In the genomic region with DNA sequence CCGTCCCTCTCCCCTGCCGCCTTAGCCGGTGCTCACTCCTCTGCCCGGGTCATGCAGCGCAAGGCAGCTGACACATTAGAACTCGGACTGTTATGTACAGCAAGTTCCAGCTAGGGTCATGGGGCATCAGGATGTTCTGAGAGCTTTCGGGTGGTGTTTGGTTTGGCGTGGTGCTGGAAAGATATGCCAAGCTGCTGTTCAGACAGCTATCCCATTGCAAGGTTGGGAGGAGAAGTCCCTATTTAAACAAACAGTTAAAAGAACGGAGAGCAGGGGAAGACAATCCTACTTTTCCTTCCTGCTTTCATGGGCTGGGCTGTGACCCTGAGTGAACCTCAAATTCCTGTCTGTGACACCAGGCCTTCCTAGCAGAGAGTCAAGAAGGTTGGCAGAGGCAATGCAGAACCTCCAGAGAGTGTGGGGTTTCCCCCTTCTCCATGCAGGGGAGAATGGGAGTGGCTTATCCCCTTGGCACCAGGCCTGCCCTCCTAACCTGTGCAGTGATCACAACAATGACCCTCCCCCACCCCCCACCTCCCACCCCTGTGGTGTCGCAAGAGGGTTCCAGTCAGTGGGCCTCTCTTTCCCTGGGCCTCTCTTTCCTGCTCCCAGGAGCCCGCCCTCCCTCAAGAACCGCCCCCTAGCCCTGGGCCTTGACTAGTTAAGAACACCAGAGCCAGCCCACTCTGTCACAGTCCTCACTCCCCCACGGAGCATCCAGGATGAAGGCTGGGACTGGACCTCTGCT, we compare ENCODE assay signal across 8 mouse cellular contexts. TPM values are rescaled to one million over a fixed set of nuclear protein-coding genes. Genes with fewer than 3 reads are reported as not detected.
DNase-seq lines count a peak whose midpoint lies in the region; ATAC-seq and TF ChIP-seq lines count a peak whose summit lies in the region.

A gene (plus strand): TSS at position 546 of the 748 bp plus-strand sequence.

- no peak within 1 kb of the TSS for H3K4me3 ChIP-seq in embryonic facial prominence, embryonic 11.5 days (ENCODE audit: low read depth, low read length)
- H3K4me3 ChIP-seq in heart, postnatal 0 days (ENCODE audit: low read depth, low read length), result no peak within 1 kb of the TSS
- H3K4me3 ChIP-seq in limb, embryonic 11.5 days (ENCODE audit: low read depth, low read length), result no peak within 1 kb of the TSS; the same call in 1 of the 2 replicates
- H3K4me3 ChIP-seq in neural tube, embryonic 11.5 days (ENCODE audit: low read depth, low read length), result no peak within 1 kb of the TSS

- H3K9ac ChIP-seq in embryonic facial prominence, embryonic 11.5 days (replicated peaks; ENCODE audit: low read length), result peak within 1 kb of the TSS; percentile 25; the same call in 1 of the 2 replicates
- H3K9ac ChIP-seq in heart, postnatal 0 days (replicated peaks; ENCODE audit: low read depth, low read length), result no peak within 1 kb of the TSS
- no peak within 1 kb of the TSS; the same call in 1 of the 2 replicates for H3K9ac ChIP-seq in limb, embryonic 11.5 days (ENCODE audit: low read length)
- 0 out of 2 replicates have a peak within 1 kb of the TSS, but pooled peaks have one; percentile 6 for H3K9ac ChIP-seq in neural tube, embryonic 11.5 days (ENCODE audit: low read length)

- intact Hi-C loops in left cerebral cortex, postnatal 25 days (cut with DNase I), result no loop called here

- peak; percentile 74 for DNase-seq in adrenal gland, adult 2 months
- peak; percentile 26 for DNase-seq in embryonic facial prominence, embryonic 11.5 days (ENCODE audit: low spot score)
- DNase-seq in heart, postnatal 0 days (ENCODE audit: low spot score), result peak; percentile 74
- peak; percentile 49 for DNase-seq in limb, embryonic 11.5 days (ENCODE audit: low spot score)
- peak; percentile 17 for DNase-seq in neural tube, embryonic 11.5 days (ENCODE audit: low spot score)
- DNase-seq in left cerebral cortex, postnatal 25 days (ENCODE audit: low spot score in 2 of 2), result no peak
- DNase-seq in natural killer cell, adult 2 months (ENCODE audit: low spot score in 2 of 2), result no peak
- no peak for DNase-seq in MN1 (ENCODE audit: low spot score)

- H3K27ac ChIP-seq in embryonic facial prominence, embryonic 11.5 days (replicated peaks; ENCODE audit: low read depth, low read length), result no peak within 1 kb of the TSS
- 0 out of 2 replicates have a peak within 1 kb of the TSS, but pooled peaks have one; percentile 39 for H3K27ac ChIP-seq in heart, postnatal 0 days (ENCODE audit: low read depth)
- no peak within 1 kb of the TSS; the same call in 1 of the 2 replicates for H3K27ac ChIP-seq in limb, embryonic 11.5 days (replicated peaks; ENCODE audit: low read depth, low read length)
- 0 out of 2 replicates have a peak within 1 kb of the TSS, but pooled peaks have one; percentile 27 for H3K27ac ChIP-seq in neural tube, embryonic 11.5 days (ENCODE audit: low read depth, low read length)

- H3K4me2 ChIP-seq in embryonic facial prominence, embryonic 11.5 days (ENCODE audit: low read depth, low read length), result no peak within 1 kb of the TSS
- peak within 1 kb of the TSS; percentile 8; the same call in 1 of the 2 replicates for H3K4me2 ChIP-seq in heart, postnatal 0 days (ENCODE audit: low read depth, low read length)
- H3K4me2 ChIP-seq in limb, embryonic 11.5 days (ENCODE audit: low read depth, severe bottlenecking), result peak within 1 kb of the TSS; percentile 15; the same call in 1 of the 2 replicates
- no peak within 1 kb of the TSS for H3K4me2 ChIP-seq in neural tube, embryonic 11.5 days (ENCODE audit: low read depth)

- H3K27me3 ChIP-seq in embryonic facial prominence, embryonic 11.5 days (ENCODE audit: control insufficient read depth, insufficient read depth, low read length), result no peaks in the 10 kb centered on the region
- H3K27me3 ChIP-seq in heart, postnatal 0 days (ENCODE audit: control insufficient read depth, insufficient read depth, low read length), result no peaks in the 10 kb centered on the region
- no peaks in the 10 kb centered on the region for H3K27me3 ChIP-seq in limb, embryonic 11.5 days (ENCODE audit: control insufficient read depth, insufficient read depth, low read length)
- no peaks in the 10 kb centered on the region for H3K27me3 ChIP-seq in neural tube, embryonic 11.5 days (ENCODE audit: control insufficient read depth, insufficient read depth, low read length)

- peaks cover 2% of the 10 kb centered on the region; the same call in 1 of the 2 replicates for H3K4me1 ChIP-seq in embryonic facial prominence, embryonic 11.5 days (ENCODE audit: control insufficient read depth, insufficient read depth, low read length)
- no peaks in the 10 kb centered on the region for H3K4me1 ChIP-seq in heart, postnatal 0 days (ENCODE audit: control insufficient read depth, insufficient read depth)
- H3K4me1 ChIP-seq in limb, embryonic 11.5 days (ENCODE audit: control insufficient read depth, insufficient read depth, low read length), result 0 out of 2 replicates have a peak, but pooled peaks cover 2% of the 10 kb centered on the region
- H3K4me1 ChIP-seq in neural tube, embryonic 11.5 days (ENCODE audit: control insufficient read depth, insufficient read depth, low read length), result no peaks in the 10 kb centered on the region

- no peaks in the 10 kb centered on the region for H3K36me3 ChIP-seq in embryonic facial prominence, embryonic 11.5 days (replicated peaks; ENCODE audit: control insufficient read depth, insufficient read depth, low read depth, low read length)
- no peaks in the 10 kb centered on the region for H3K36me3 ChIP-seq in heart, postnatal 0 days (replicated peaks; ENCODE audit: control insufficient read depth, insufficient read depth, low read length)
- H3K36me3 ChIP-seq in limb, embryonic 11.5 days (ENCODE audit: control insufficient read depth, insufficient read depth, low read length), result no peaks in the 10 kb centered on the region
- H3K36me3 ChIP-seq in neural tube, embryonic 11.5 days (ENCODE audit: control insufficient read depth, insufficient read depth, low read length), result no peaks in the 10 kb centered on the region

- TF ChIP-seq CTCF in heart, postnatal 0 days (IDR thresholded peaks at IDR 0.05; ENCODE audit: low read depth), result no peak

- no peaks in the 10 kb centered on the region for H3K9me3 ChIP-seq in embryonic facial prominence, embryonic 11.5 days (replicated peaks; ENCODE audit: control insufficient read depth, low read length)
- no peaks in the 10 kb centered on the region for H3K9me3 ChIP-seq in heart, postnatal 0 days (replicated peaks; ENCODE audit: control insufficient read depth, low read length)
- H3K9me3 ChIP-seq in limb, embryonic 11.5 days (ENCODE audit: control insufficient read depth, low read length), result no peaks in the 10 kb centered on the region
- H3K9me3 ChIP-seq in neural tube, embryonic 11.5 days (ENCODE audit: control insufficient read depth, low read length), result no peaks in the 10 kb centered on the region

- no peak for TF ChIP-seq EP300 in heart, postnatal 0 days (IDR thresholded peaks at IDR 0.05; ENCODE audit: low read depth)

- 50% methylated on average over 13 of the region's 13 CpGs for WGBS in embryonic facial prominence, embryonic 11.5 days
- 37% methylated on average over 13 of the region's 13 CpGs for WGBS in heart, postnatal 0 days
- 56% methylated on average over 12 of the region's 13 CpGs for WGBS in limb, embryonic 11.5 days
- WGBS in neural tube, embryonic 11.5 days, result 56% methylated on average over 13 of the region's 13 CpGs

- peak; percentile 54; the same call in 1 of the 2 replicates for ATAC-seq in embryonic facial prominence, embryonic 11.5 days (replicated peaks; ENCODE audit: insufficient number of reproducible peaks, low FRiP score, low TSS enrichment, low read depth)
- peak; percentile 85 for ATAC-seq in heart, postnatal 0 days (ENCODE audit: insufficient read depth, low read depth)
- ATAC-seq in limb, embryonic 11.5 days (ENCODE audit: insufficient number of reproducible peaks, low FRiP score, low TSS enrichment, low read depth), result peak; percentile 77; the same call in 1 of the 2 replicates
- no peak for ATAC-seq in neural tube, embryonic 11.5 days (ENCODE audit: insufficient read depth, low FRiP score, low TSS enrichment)

RNA-seq across cellular contexts. Expression of the gene that starts here (rescaled TPM):
- total RNA-seq in adrenal gland, adult 2 months (2021), result 10 to 100 TPM; 22.0 to 24.6 TPM
- 25.4 and 36.7 TPM in 2 replicates for polyA plus RNA-seq in adrenal gland, adult 2 months (2012; rRNA removed)
- polyA plus RNA-seq in embryonic facial prominence, embryonic 11.5 days (2014; fragmentation: Nextera tagmentation; extraction: Ambion mirVana), result 3.8 and 4.6 TPM in 2 replicates
- 14.0 and 22.4 TPM in 2 replicates for total RNA-seq in heart, postnatal 0 days (2014; rRNA removed; ENCODE audit: low replicate concordance)
- polyA plus RNA-seq in heart, postnatal 0 days (2015; fragmentation: Nextera tagmentation; extraction: Ambion mirVana), result 12.8 and 15.6 TPM in 2 replicates
- 3.1 and 4.0 TPM in 2 replicates for polyA plus RNA-seq in limb, embryonic 11.5 days (2014; fragmentation: Nextera tagmentation; extraction: Ambion mirVana)
- polyA plus RNA-seq in neural tube, embryonic 11.5 days (2014; fragmentation: Nextera tagmentation; extraction: Ambion mirVana), result 1.7 and 1.8 TPM in 2 replicates
- 1 to 10 TPM; 1.6 to 2.7 TPM for total RNA-seq in left cerebral cortex, postnatal 25 days (2021)

Comparison
In these comparisons a context has a peak if more than half of its experiments do, and no peak if none do; other contexts are left out.
1. DNase-seq: peak in adrenal gland, adult 2 months (single experiment), embryonic facial prominence, embryonic 11.5 days (single experiment), heart, postnatal 0 days (single experiment), limb, embryonic 11.5 days (single experiment) and neural tube, embryonic 11.5 days (single experiment); none in left cerebral cortex, postnatal 25 days (0 of 2), natural killer cell, adult 2 months (0 of 2) and MN1 (single experiment).
2. H3K27ac ChIP-seq: peak in heart, postnatal 0 days (single experiment) and neural tube, embryonic 11.5 days (single experiment); none in embryonic facial prominence, embryonic 11.5 days (single experiment) and limb, embryonic 11.5 days (single experiment).
3. H3K4me2 ChIP-seq: peak in heart, postnatal 0 days (single experiment) and limb, embryonic 11.5 days (single experiment); none in embryonic facial prominence, embryonic 11.5 days (single experiment) and neural tube, embryonic 11.5 days (single experiment).
4. H3K9ac ChIP-seq: peak in embryonic facial prominence, embryonic 11.5 days (single experiment) and neural tube, embryonic 11.5 days (single experiment); none in heart, postnatal 0 days (single experiment) and limb, embryonic 11.5 days (single experiment).